Mouse (Mus musculus): ENCODE results near the gene Usf1. TPM values are rescaled to one million over a fixed set of nuclear protein-coding genes. Genes with fewer than 3 reads are reported as not detected.

Usf1 gene
- polyA plus RNA-seq, 1 experiment = 70.1 TPM

- no peak for TF ChIP-seq FOSL1 (IDR thresholded peaks at IDR 0.05; ENCODE audit: insufficient read depth, low read length, poor library complexity, severe bottlenecking)
- TF ChIP-seq USF1 (IDR thresholded peaks at IDR 0.05; ENCODE audit: low read depth) = no peak
- no peak for TF ChIP-seq MAX (IDR thresholded peaks at IDR 0.05)
- TF ChIP-seq CEBPB (IDR thresholded peaks at IDR 0.05; ENCODE audit: low read depth) = no peak
- TF ChIP-seq MYOD1 (IDR thresholded peaks at IDR 0.05; ENCODE audit: control insufficient read depth, insufficient read length, low read depth) = no peak
- TF ChIP-seq CTCF (IDR thresholded peaks at IDR 0.05; ENCODE audit: control insufficient read depth, insufficient read depth, insufficient read length) = no peak
- no peak for TF ChIP-seq MYOG (IDR thresholded peaks at IDR 0.05; ENCODE audit: control insufficient read depth, extremely low read depth, insufficient read length)
- H3K36me3 ChIP-seq (ENCODE audit: control insufficient read depth, insufficient read depth) = no peaks in the 10 kb centered on the region
- H3ac ChIP-seq (ENCODE audit: control insufficient read depth, insufficient read length, low read depth) = no peak overlapping the region
- H3K4me3 ChIP-seq (ENCODE audit: insufficient read depth, poor library complexity, severe bottlenecking) = no peak overlapping the region
- H3K27me3 ChIP-seq (ENCODE audit: control insufficient read depth, insufficient read depth, insufficient read length) = no peaks in the 10 kb centered on the region
- H3K79me2 ChIP-seq (ENCODE audit: control insufficient read depth, insufficient read depth) = no peaks in the 10 kb centered on the region
- no peaks in the 10 kb centered on the region for H3K79me3 ChIP-seq (ENCODE audit: low read depth)
Measured at GRCm38 (mm10) chr1:171452923-171453322, 41.8 kb downstream of the Usf1 start.

GRCm38 (mm10) chr1:171454926-171455325 is 43.8 kb downstream of the Usf1 start:
- H3ac ChIP-seq (ENCODE audit: control insufficient read depth, insufficient read length, low read depth) = no peak overlapping the region
- no peak overlapping the region for H3K4me3 ChIP-seq (ENCODE audit: insufficient read depth, poor library complexity, severe bottlenecking)
- no peaks in the 10 kb centered on the region for H3K36me3 ChIP-seq (ENCODE audit: control insufficient read depth, insufficient read depth)
- TF ChIP-seq CEBPB (IDR thresholded peaks at IDR 0.05; ENCODE audit: low read depth) (no peak), CTCF (IDR thresholded peaks at IDR 0.05; ENCODE audit: control insufficient read depth, insufficient read depth, insufficient read length) (no peak), MAX (IDR thresholded peaks at IDR 0.05) (no peak), MYOG (IDR thresholded peaks at IDR 0.05; ENCODE audit: control insufficient read depth, extremely low read depth, insufficient read length) (no peak), FOSL1 (IDR thresholded peaks at IDR 0.05; ENCODE audit: insufficient read depth, low read length, poor library complexity, severe bottlenecking) (no peak), MYOD1 (IDR thresholded peaks at IDR 0.05; ENCODE audit: control insufficient read depth, insufficient read length, low read depth) (no peak), USF1 (IDR thresholded peaks at IDR 0.05; ENCODE audit: low read depth) (no peak)
- no peaks in the 10 kb centered on the region for H3K27me3 ChIP-seq (ENCODE audit: control insufficient read depth, insufficient read depth, insufficient read length)
- H3K79me3 ChIP-seq (ENCODE audit: low read depth) = no peaks in the 10 kb centered on the region
- H3K79me2 ChIP-seq (ENCODE audit: control insufficient read depth, insufficient read depth) = no peaks in the 10 kb centered on the region

- Histone ChIP-seq H3K36me3 (ENCODE audit: control insufficient read depth, insufficient read depth) (no peaks in the 10 kb centered on the region), H3K79me2 (ENCODE audit: control insufficient read depth, insufficient read depth) (no peaks in the 10 kb centered on the region), H3K79me3 (ENCODE audit: low read depth) (no peaks in the 10 kb centered on the region), H3K4me3 (ENCODE audit: insufficient read depth, poor library complexity, severe bottlenecking) (no peak overlapping the region), H3ac (ENCODE audit: control insufficient read depth, insufficient read length, low read depth) (no peak overlapping the region), H3K27me3 (ENCODE audit: control insufficient read depth, insufficient read depth, insufficient read length) (no peaks in the 10 kb centered on the region)
- TF ChIP-seq MYOD1 (IDR thresholded peaks at IDR 0.05; ENCODE audit: control insufficient read depth, insufficient read length, low read depth) (no peak), USF1 (IDR thresholded peaks at IDR 0.05; ENCODE audit: low read depth) (no peak), MYOG (IDR thresholded peaks at IDR 0.05; ENCODE audit: control insufficient read depth, extremely low read depth, insufficient read length) (no peak), CTCF (IDR thresholded peaks at IDR 0.05; ENCODE audit: control insufficient read depth, insufficient read depth, insufficient read length) (no peak), CEBPB (IDR thresholded peaks at IDR 0.05; ENCODE audit: low read depth) (no peak), FOSL1 (IDR thresholded peaks at IDR 0.05; ENCODE audit: insufficient read depth, low read length, poor library complexity, severe bottlenecking) (no peak), MAX (IDR thresholded peaks at IDR 0.05) (no peak)
Measured at GRCm38 (mm10) chr1:171457568-171457967, 46.5 kb downstream of the Usf1 start.

GRCm38 (mm10) chr1:171459791-171460190 is 48.7 kb downstream of the Usf1 start:
- no peak overlapping the region for H3ac ChIP-seq (ENCODE audit: control insufficient read depth, insufficient read length, low read depth)
- no peaks in the 10 kb centered on the region for H3K27me3 ChIP-seq (ENCODE audit: control insufficient read depth, insufficient read depth, insufficient read length)
- no peak overlapping the region for H3K4me3 ChIP-seq (ENCODE audit: insufficient read depth, poor library complexity, severe bottlenecking)
- TF ChIP-seq MAX (IDR thresholded peaks at IDR 0.05) = no peak
- TF ChIP-seq MYOG (IDR thresholded peaks at IDR 0.05; ENCODE audit: control insufficient read depth, extremely low read depth, insufficient read length) = no peak
- TF ChIP-seq FOSL1 (IDR thresholded peaks at IDR 0.05; ENCODE audit: insufficient read depth, low read length, poor library complexity, severe bottlenecking) = no peak
- TF ChIP-seq CTCF (IDR thresholded peaks at IDR 0.05; ENCODE audit: control insufficient read depth, insufficient read depth, insufficient read length) = no peak
- no peak for TF ChIP-seq MYOD1 (IDR thresholded peaks at IDR 0.05; ENCODE audit: control insufficient read depth, insufficient read length, low read depth)
- no peak for TF ChIP-seq USF1 (IDR thresholded peaks at IDR 0.05; ENCODE audit: low read depth)
- no peak for TF ChIP-seq CEBPB (IDR thresholded peaks at IDR 0.05; ENCODE audit: low read depth)
- H3K79me2 ChIP-seq (ENCODE audit: control insufficient read depth, insufficient read depth) = no peaks in the 10 kb centered on the region
- no peaks in the 10 kb centered on the region for H3K79me3 ChIP-seq (ENCODE audit: low read depth)
- H3K36me3 ChIP-seq (ENCODE audit: control insufficient read depth, insufficient read depth) = no peaks in the 10 kb centered on the region

GRCm38 (mm10) chr1:171460551-171461503 is 49.7 kb downstream of the Usf1 start:
- Histone ChIP-seq H3K4me3 (ENCODE audit: insufficient read depth, poor library complexity, severe bottlenecking) (no peak overlapping the region), H3ac (ENCODE audit: control insufficient read depth, insufficient read length, low read depth) (no peak overlapping the region), H3K36me3 (ENCODE audit: control insufficient read depth, insufficient read depth) (no peaks in the 10 kb centered on the region), H3K79me3 (ENCODE audit: low read depth) (no peaks in the 10 kb centered on the region), H3K27me3 (ENCODE audit: control insufficient read depth, insufficient read depth, insufficient read length) (no peaks in the 10 kb centered on the region), H3K79me2 (ENCODE audit: control insufficient read depth, insufficient read depth) (no peaks in the 10 kb centered on the region)
- TF ChIP-seq FOSL1 (IDR thresholded peaks at IDR 0.05; ENCODE audit: insufficient read depth, low read length, poor library complexity, severe bottlenecking) (no peak), CTCF (IDR thresholded peaks at IDR 0.05; ENCODE audit: control insufficient read depth, insufficient read depth, insufficient read length) (no peak), CEBPB (IDR thresholded peaks at IDR 0.05; ENCODE audit: low read depth) (no peak), MYOD1 (IDR thresholded peaks at IDR 0.05; ENCODE audit: control insufficient read depth, insufficient read length, low read depth) (no peak), USF1 (IDR thresholded peaks at IDR 0.05; ENCODE audit: low read depth) (no peak), MYOG (IDR thresholded peaks at IDR 0.05; ENCODE audit: control insufficient read depth, extremely low read depth, insufficient read length) (no peak), MAX (IDR thresholded peaks at IDR 0.05) (no peak)
